Mouse (Mus musculus): Measurements from ENCODE around the gene Isg20l2.
"Not testable (repeated sequence)": the region's sequence is repeated elsewhere in the genome, so short reads cannot be mapped to it uniquely, and the experiment has no call there.

Gene Isg20l2

GRCm38 (mm10) chr3:87930078-87930795 is at the start of gene Isg20l2, which contains the start of gene Rrnad1:
TSS of gene Isg20l2 (plus strand) at chr3:87930314.
TSS of gene Rrnad1 (minus strand) at chr3:87930717.
- peak; percentile 93 to 95 for DNase-seq

- no peak for DNase-seq
Observed at GRCm38 (mm10) chr3:87884291-87884690, 45.8 kb upstream of the Isg20l2 start.

- peak; percentile 49 to 51 for DNase-seq
Observed at GRCm38 (mm10) chr3:87884708-87885251, 45.3 kb upstream of the Isg20l2 start.

- peak; percentile 83 to 95 for DNase-seq
Observed at GRCm38 (mm10) chr3:87885281-87886003, 44.7 kb upstream of the Isg20l2 start, which contains the start of gene Prcc. TSS of gene Prcc (minus strand) at chr3:87885608.

- peak in 1 of 2 experiments; percentile 32 for DNase-seq
Observed at GRCm38 (mm10) chr3:87886004-87886365, 44.1 kb upstream of the Isg20l2 start.

- no peak for DNase-seq
Observed at GRCm38 (mm10) chr3:87886416-87886815, 43.7 kb upstream of the Isg20l2 start.

GRCm38 (mm10) chr3:87887400-87887799 is 42.7 kb upstream of the Isg20l2 start:
- not testable (repeated sequence) for DNase-seq

- DNase-seq = no peak
Observed at GRCm38 (mm10) chr3:87891481-87891880, 38.6 kb upstream of the Isg20l2 start.

GRCm38 (mm10) chr3:87893367-87893905 is 36.7 kb upstream of the Isg20l2 start:
- DNase-seq = no peak

- no peak for DNase-seq
Observed at GRCm38 (mm10) chr3:87899266-87899665, 30.8 kb upstream of the Isg20l2 start.

- DNase-seq = no peak
Observed at GRCm38 (mm10) chr3:87899776-87900175, 30.3 kb upstream of the Isg20l2 start.

GRCm38 (mm10) chr3:87901036-87901624 is 29.0 kb upstream of the Isg20l2 start:
- DNase-seq = no peak

- DNase-seq = not testable (repeated sequence)
Observed at GRCm38 (mm10) chr3:87901959-87902358, 28.2 kb upstream of the Isg20l2 start.

- DNase-seq = no peak
Observed at GRCm38 (mm10) chr3:87903821-87904220, 26.3 kb upstream of the Isg20l2 start.

GRCm38 (mm10) chr3:87905880-87906485 is 24.1 kb upstream of the Isg20l2 start, which contains the start of gene Hdgf:
TSS of gene Hdgf (plus strand) at chr3:87906321.
- DNase-seq = peak; percentile 91

GRCm38 (mm10) chr3:87906601-87906980 is 23.5 kb upstream of the Isg20l2 start:
- DNase-seq = peak; percentile 20 to 35

GRCm38 (mm10) chr3:87906981-87907857 is 22.9 kb upstream of the Isg20l2 start:
- peak in 1 of 2 experiments; percentile 29 for DNase-seq

- DNase-seq = no peak
Observed at GRCm38 (mm10) chr3:87907906-87908305, 22.2 kb upstream of the Isg20l2 start.

GRCm38 (mm10) chr3:87909381-87909780 is 20.7 kb upstream of the Isg20l2 start:
- no peak for DNase-seq

- no peak for DNase-seq
Observed at GRCm38 (mm10) chr3:87909874-87910273, 20.2 kb upstream of the Isg20l2 start.

GRCm38 (mm10) chr3:87910573-87911141 is 19.5 kb upstream of the Isg20l2 start:
- peak; percentile 26 to 47 for DNase-seq
